Mouse (Mus musculus) urinary bladder, postnatal 10 days (tissue): ENCODE data around the gene Rtcb.

Experiments used
- DNase-seq: peaks from one replicate; pipeline ENCODE4 v3.0.0; 2022; ENCODE audit warnings: low spot score

The Rtcb gene

DNA sequence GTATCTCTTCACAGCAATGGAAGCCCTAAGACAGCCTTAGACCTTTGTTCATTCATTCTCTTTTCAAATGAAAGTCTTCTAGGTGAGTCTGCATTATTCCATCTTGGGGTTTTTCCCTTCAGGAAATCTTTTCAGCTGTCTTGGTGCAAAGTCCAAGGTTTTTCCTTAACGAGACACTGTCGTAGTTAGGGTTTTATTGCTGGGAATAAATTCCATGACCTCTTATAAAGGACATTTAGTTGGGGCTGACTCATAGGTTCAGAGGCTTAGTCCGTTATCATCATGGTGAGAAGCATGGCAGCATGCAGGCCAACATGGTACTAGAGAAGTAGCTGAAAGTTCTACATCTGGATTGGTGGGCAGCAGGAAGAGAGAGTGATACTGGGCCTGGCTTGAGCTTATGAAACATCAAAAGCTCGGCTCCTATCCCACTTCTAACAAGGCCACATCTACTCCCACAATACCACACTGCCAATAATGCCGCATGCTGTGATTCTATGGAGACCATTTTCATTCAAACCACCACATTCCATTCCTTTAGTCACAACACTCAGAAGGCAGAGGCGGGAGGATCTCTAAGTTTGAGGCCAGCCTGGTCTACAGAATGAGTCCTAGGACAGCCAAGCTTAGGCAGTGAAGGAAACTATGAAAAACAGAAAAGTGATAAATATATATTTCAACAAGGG, 21.2 kb downstream of the Rtcb start:
- no peak for DNase-seq

GRCm38 (mm10) chr10:85929962-85930361, 27.7 kb downstream of the Rtcb start:
- DNase-seq: no peak

GRCm38 (mm10) chr10:85929208-85929591, 28.4 kb downstream of the Rtcb start:
- no peak for DNase-seq

- no peak for DNase-seq
Observed at GRCm38 (mm10) chr10:85928499-85929207, 29.0 kb downstream of the Rtcb start.

- no peak for DNase-seq
Observed at GRCm38 (mm10) chr10:85927676-85928445, 29.8 kb downstream of the Rtcb start, which contains the start of gene Ascl4. Gene Ascl4, plus strand, starts transcription at chr10:85927681.

DNA sequence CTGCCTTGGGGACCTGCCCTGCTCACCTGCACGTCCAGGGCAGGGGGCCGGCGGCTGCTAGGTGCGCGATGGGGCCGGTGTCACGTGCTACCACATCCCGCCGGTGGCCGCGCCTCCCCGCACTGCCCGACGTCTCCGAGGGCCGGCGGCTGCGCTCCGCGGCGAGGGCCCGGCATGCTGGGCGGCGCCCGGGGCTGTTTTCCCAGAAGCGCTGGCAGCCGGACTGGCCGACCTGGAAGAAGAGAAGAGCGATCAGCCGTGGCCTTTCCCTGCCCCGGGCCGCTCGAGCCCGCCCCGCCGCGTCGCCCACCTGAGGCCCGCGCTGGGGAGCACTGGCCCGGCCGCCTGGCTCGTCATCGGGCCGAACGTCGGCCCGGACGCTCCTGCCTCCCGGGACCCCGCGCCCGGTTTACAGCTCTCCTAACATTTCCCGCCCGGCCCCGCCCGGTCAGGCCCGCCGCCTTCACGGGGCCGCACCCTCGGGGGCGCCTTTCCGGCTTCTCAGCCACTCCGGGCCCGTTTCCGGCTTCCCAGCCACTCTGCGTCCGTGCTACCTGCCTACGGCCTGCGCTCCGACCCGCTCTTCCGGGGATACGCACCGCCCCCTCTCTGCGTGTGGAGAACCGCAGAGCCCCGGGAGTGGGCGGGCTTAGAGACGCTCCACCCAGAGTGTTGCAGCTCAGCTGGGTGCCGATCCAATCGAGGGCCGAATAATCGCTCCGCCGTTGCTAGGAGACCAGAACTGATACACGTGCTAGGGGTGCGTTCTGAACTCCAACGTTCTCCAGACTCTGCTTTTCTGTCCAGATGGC, 40.9 kb downstream of the Rtcb start, which contains the start of gene Prdm4:
Gene Prdm4, minus strand, starts transcription at position 645 of the 812 bp plus-strand sequence.
- peak; percentile 84 for DNase-seq
